Mouse (Mus musculus) spleen, adult 2 months (tissue): ENCODE measurements around the gene Neurl4. TPM values are rescaled to one million over a fixed set of nuclear protein-coding genes. Genes with fewer than 3 reads are reported as not detected.

Experiments
- DNase-seq, 2 experiments: peaks; one replicate each; pipeline versions ENCODE4 v3.0.0 to v3.0.0-alpha.2; 2012 to 2021; ENCODE audit warnings: low spot score in 2 of 2, low read depth in 1 of 2
- H3K27ac ChIP-seq: fragments of 200-500 bp; 2 replicates; pipeline ENCODE4 v1.5.1; 2012; ENCODE audit warnings: low read length, inconsistent platforms; ENCODE audit not compliant: insufficient read depth
- H3K27me3 ChIP-seq: fragments of 200-500 bp; 2 replicates; pipeline ENCODE4 v1.6.1; 2012; ENCODE audit warnings: mild to moderate bottlenecking, moderate library complexity, low read length, inconsistent platforms; ENCODE audit not compliant: control insufficient read depth, insufficient read depth
- H3K36me3 ChIP-seq: fragments of 200-500 bp; 2 replicates; pipeline ENCODE4 v1.6.1; 2012; ENCODE audit warnings: mild to moderate bottlenecking, low read length, inconsistent platforms; ENCODE audit not compliant: control insufficient read depth, insufficient read depth
- H3K4me1 ChIP-seq: fragments of 200-500 bp; 2 replicates; pipeline ENCODE4 v1.6.1; 2011; ENCODE audit warnings: inconsistent platforms; ENCODE audit not compliant: control insufficient read depth, insufficient read depth, insufficient read length
- H3K4me3 ChIP-seq: fragments of 200-500 bp; 2 replicates; pipeline ENCODE4 v1.5.1; 2011; ENCODE audit warnings: mild to moderate bottlenecking, inconsistent platforms; ENCODE audit not compliant: insufficient read depth, insufficient read length; ENCODE audit errors: extremely low read depth
- CTCF ChIP-seq: fragments of 200-500 bp; IDR thresholded peaks from 2 replicates; pipeline ENCODE4 v1.5.1; 2011; ENCODE audit warnings: mild to moderate bottlenecking, inconsistent platforms; ENCODE audit not compliant: insufficient read depth, insufficient read length, insufficient replicate concordance; ENCODE audit errors: extremely low read depth
- POLR2A ChIP-seq: fragments of 200-500 bp; IDR thresholded peaks from 2 replicates; pipeline ENCODE4 v1.6.1; 2011; ENCODE audit warnings: low read depth, low read length, inconsistent platforms
- WGBS: fragments of 180-500 bp; shearing (Covaris S2); methylation state at CpG from one replicate; pipeline ENCODE4 v1.1.7; 2018; 5-methylcytosine and 5-hydroxymethylcytosine counted together
- polyA plus RNA-seq: library from polyadenylated mRNA; depleted of rRNA; stranded (reverse); fragments of >200 nt; gene quantifications from 2 replicates; pipeline ENCODE4 v1.2.3, GENCODE M21; 2012

The Neurl4 gene
- polyA plus RNA-seq, 1 experiment: 43.3 TPM

DNA sequence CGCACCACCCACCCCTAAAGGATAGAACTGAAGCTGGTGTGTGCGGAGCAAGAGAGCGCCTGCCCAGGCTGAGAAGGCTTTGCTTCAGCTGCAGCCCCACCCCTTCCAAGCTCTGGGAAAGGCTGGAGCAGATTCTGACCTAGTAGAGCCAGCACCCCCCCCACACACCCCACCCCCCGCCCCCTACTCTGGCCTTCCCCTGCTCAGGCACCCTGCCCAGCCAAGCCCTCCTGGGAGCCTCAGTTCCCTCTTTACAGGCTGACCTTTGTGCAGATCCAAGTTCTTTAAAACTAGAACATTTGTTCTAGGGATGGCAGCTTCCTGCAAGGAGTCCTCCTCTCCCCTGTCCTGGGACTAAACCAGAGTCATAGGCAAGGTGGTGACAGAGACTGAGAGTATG lies 36.5 kb downstream of the Neurl4 start:
- Histone ChIP-seq H3K27ac (no peak overlapping the region), H3K4me1 (peaks cover 12% of the 10 kb centered on the region), H3K27me3 (peaks cover 13% of the 10 kb centered on the region), H3K36me3 (no peaks in the 10 kb centered on the region), H3K4me3 (no peak overlapping the region)
- WGBS: 55% methylated on average over 4 of the region's 4 CpGs
- no peak for TF ChIP-seq CTCF
- no peak for TF ChIP-seq POLR2A
- no peak for DNase-seq

DNA sequence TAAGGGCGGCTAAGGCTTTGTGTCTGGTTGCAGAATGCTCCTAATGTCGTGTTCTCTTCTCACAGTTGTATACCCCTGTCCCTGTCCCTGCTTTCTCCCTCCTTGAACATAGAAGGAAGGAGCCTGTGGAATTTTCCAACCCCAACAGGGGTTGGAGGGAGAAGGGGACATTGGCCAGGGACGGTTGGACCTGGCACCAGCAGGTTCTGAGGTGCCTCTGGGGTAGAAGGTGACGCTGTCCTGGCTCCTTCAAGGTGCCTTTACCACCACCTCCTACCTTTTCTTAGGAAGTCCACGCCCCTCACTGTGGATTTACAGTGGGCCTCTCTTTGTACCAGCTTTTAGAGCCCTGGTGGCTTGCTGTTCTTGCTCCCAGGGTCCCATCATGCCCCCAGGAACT lies 37.0 kb downstream of the Neurl4 start:
- H3K4me3 ChIP-seq: no peak overlapping the region
- TF ChIP-seq CTCF (no peak), POLR2A (no peak)
- H3K4me1 ChIP-seq: peaks cover 12% of the 10 kb centered on the region
- DNase-seq: no peak
- H3K27me3 ChIP-seq: peaks cover 13% of the 10 kb centered on the region
- 88% methylated on average over 5 of the region's 5 CpGs for WGBS
- H3K36me3 ChIP-seq: no peaks in the 10 kb centered on the region
- no peak overlapping the region for H3K27ac ChIP-seq

DNA sequence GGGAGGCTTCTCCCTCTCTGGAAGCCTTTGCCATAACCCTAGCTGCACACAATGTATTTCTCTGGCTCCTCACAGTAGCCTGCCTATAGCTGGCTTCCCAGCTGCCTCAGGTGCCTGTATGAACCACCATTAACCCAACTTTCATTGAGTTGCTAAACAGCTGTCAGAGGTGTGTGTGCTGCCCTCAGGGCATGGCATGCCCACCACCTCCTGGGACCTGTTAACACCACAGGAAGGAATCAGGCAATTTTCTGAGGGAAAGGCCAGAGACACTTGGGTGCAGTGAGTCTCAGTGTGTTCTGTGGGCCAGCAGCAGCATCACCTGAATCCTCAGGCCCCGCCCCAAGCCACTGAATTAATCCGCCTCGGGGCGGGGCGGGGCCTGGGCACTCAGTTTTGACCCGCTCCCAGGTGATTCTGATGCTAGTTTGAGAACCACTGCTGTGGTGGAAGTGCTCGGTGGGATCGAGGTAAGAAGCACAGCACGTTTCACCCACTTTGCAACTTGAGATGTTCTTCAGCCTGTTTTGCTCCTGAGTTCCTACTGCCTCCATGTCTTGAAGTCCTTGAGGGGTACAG lies 37.6 kb downstream of the Neurl4 start:
- H3K4me1 ChIP-seq: peaks cover 12% of the 10 kb centered on the region
- H3K27me3 ChIP-seq: peaks cover 13% of the 10 kb centered on the region
- no peak overlapping the region for H3K4me3 ChIP-seq
- TF ChIP-seq POLR2A (no peak), CTCF (no peak)
- 67% methylated on average over 9 of the region's 9 CpGs for WGBS
- DNase-seq: no peak
- no peaks in the 10 kb centered on the region for H3K36me3 ChIP-seq
- H3K27ac ChIP-seq: no peak overlapping the region

DNA sequence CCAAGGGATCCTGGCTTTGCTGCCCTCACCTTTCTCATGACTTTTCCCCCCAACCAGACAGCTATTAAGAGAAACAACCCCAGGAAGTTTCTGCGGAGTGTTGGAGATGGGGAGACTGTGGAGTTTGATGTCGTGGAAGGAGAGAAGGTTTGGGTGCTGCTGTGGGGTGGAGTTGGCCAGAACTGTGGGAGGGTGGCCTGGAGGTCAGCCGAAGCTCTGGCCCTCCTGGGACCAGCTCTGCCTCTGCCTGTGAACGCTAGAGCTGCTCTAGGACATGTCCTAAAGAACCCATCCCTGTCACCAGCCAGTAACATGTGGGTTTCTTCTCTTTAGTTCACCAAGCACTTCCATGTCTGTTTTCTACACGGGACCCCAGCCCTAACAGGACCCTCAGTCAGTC lies 38.3 kb downstream of the Neurl4 start:
- Histone ChIP-seq H3K4me1 (peaks cover 12% of the 10 kb centered on the region), H3K27ac (no peak overlapping the region), H3K36me3 (no peaks in the 10 kb centered on the region), H3K4me3 (no peak overlapping the region), H3K27me3 (peaks cover 13% of the 10 kb centered on the region)
- no peak for DNase-seq
- WGBS: 74% methylated on average over 5 of the region's 5 CpGs
- TF ChIP-seq POLR2A (no peak), CTCF (no peak)

DNA sequence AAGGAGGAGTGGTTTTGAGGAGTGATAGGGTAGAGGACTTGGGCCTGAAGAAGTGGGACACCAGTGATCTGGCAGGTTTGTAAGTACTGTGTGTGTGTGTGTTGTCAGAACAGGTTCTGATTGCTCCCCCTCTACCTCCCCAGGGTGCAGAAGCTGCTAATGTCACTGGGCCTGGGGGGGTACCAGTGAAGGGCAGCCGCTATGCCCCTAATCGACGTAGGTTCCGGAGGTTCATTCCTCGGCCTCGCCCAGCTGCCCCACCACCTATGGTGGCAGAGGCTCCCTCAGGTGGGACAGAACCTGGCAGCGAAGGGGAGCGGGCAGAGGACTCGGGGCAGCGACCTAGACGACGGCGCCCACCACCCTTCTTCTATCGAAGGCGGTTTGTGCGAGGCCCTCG lies 38.9 kb downstream of the Neurl4 start:
- Histone ChIP-seq H3K27me3 (peaks cover 12% of the 10 kb centered on the region), H3K36me3 (no peaks in the 10 kb centered on the region), H3K4me3 (no peak overlapping the region), H3K4me1 (peaks cover 12% of the 10 kb centered on the region), H3K27ac (no peak overlapping the region)
- 94% methylated on average over 17 of the region's 17 CpGs for WGBS
- DNase-seq: no peak
- no peak for TF ChIP-seq POLR2A
- no peak for TF ChIP-seq CTCF

DNA sequence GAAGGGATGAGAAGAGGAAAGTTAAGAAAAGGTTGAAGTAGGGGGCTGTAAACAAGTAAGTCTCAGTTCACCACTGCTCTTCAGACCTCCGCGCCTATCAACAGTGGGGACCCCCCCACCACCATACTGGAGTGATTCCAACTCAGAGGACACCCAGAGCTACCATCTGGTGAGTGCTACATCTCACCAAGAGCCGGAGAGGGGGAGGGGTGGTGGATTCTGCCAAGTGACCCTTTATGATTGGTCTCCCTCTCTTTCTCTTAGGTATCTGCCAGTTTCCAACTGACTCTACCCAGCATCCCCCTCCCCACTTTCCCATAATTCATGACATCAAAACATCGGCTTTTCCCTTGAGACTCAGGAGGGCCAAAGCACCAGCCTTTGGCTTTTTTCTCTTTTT lies 40.1 kb downstream of the Neurl4 start:
- Histone ChIP-seq H3K4me1 (peaks cover 2% of the 10 kb centered on the region), H3K36me3 (no peaks in the 10 kb centered on the region), H3K4me3 (no peak overlapping the region), H3K27me3 (peaks cover 7% of the 10 kb centered on the region), H3K27ac (no peak overlapping the region)
- TF ChIP-seq CTCF: no peak
- no peak for TF ChIP-seq POLR2A
- WGBS: 98% methylated on average over 4 of the region's 4 CpGs
- no peak for DNase-seq

DNA sequence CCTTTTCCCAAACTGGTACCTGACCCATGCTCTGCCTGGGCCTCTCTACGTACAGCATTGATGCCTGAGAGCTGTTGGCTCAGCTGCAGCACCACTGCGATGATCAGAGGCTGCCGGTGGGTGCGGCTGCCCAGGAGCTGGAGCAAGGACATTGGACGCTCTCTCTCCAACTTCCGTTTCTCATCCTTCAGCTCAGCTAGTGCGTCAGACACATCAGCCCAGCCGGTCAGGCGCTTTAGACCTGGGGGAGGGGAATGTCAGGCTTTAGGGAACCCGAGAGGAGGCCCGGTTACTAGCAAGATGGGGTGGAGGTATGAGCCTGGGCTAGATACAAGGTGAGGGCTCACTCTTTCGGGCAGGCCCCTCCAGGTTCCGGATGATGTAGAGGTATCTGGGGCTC lies 44.3 kb downstream of the Neurl4 start:
- H3K27me3 ChIP-seq: 0 out of 2 replicates have a peak, but pooled peaks cover 2% of the 10 kb centered on the region
- WGBS: 93% methylated on average over 13 of the region's 13 CpGs
- H3K4me1 ChIP-seq: peaks cover 4% of the 10 kb centered on the region; the same call in 1 of the 2 replicates
- H3K36me3 ChIP-seq: no peaks in the 10 kb centered on the region
- no peak overlapping the region for H3K4me3 ChIP-seq
- TF ChIP-seq CTCF (no peak), POLR2A (no peak)
- DNase-seq: no peak
- no peak overlapping the region for H3K27ac ChIP-seq
